Mouse (Mus musculus) mature B cell (primary cell): ENCODE results near the gene Ktn1.

ENCODE experiments used
- in situ Hi-C: fragments of 300-500 bp; cut with MboI; formaldehyde crosslinking; loops from 2 replicates; pipeline ENCODE4 v1.14.3; 2019

Ktn1 gene

GRCm38 (mm10) chr14:47756411-47757065 lies 108.3 kb downstream of the Ktn1 start:
- in situ Hi-C loops: no loop called here

DNA sequence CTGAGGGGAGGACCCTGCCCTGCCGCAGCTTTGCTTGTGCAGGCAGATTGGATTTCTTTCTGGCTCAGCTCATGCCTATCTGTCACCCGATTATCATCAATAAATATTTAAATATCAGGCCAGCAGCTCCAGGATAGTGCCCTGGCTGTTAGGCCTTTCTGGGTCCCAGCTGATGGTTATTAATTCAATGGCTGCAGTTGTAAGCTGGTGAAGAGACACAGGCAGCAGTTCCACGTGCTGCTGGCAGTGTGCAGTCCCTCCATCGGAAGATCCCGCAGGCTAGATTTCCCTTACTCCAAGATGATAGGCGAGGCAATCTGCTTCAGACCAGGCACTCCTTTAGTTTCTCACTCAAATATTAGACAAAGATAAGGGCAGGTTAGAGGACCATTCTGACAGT lies 116.9 kb downstream of the Ktn1 start:
- in situ Hi-C loops: no loop called here

DNA sequence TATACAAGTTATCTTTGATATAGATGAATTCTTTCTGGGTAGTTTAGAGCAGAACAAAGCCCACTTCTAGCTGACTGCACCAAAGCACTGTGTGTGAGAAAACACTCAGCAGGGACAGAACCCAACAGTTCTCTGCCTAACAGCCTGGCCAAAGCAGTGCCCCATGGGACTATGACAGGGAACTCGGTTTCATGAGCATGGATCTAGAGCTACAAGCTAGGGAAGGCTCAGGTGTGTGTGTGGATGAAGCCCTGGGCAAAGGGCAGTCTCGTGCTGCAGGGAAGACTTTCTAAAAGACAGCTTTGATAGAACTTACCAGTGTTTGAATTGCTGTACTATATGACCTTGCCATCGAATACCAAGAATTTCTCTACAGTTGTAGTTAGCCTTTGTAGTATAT lies 117.5 kb downstream of the Ktn1 start:
- in situ Hi-C loops: no loop called here

DNA sequence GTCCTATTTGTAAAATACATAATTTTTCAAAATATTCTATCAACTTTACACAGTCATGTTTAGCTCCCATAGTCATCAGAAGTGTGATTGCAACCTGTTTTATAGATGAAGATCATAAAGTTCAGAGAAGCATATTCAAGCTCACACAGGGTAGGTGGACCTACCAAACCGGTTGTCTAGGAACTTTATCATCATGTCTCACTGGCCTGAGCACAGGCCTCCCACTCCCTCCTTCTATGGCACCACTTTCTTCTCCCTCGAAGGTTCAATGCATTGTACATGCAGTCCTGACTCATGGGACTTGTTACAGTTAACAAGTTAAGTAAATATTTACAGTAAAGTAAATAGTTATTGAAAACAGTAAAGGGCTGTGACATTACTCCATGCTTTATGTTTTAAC lies 118.1 kb downstream of the Ktn1 start:
- in situ Hi-C loops: no loop called here

DNA sequence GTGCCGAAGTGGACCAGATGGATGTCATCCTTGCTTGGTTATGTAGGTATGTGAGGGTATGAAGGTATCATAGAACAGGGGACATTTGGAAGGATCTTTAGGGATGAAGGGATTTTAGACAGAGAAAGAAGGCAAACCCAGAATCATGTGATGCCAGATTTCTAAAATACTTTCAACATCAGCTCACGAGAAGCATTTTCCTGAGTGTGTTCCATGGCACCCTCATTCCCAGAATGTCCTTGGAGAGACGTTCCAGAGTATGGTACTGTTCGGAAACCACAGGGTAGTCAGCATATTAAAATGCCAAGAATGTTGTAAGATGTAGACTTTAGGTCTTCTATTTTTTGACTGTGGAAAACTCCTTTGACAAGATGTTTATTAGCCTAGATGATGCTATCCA lies 123.2 kb downstream of the Ktn1 start:
- in situ Hi-C loops: no loop called here

GRCm38 (mm10) chr14:47775543-47775942 lies 127.3 kb downstream of the Ktn1 start:
- in situ Hi-C loops: no loop called here

DNA sequence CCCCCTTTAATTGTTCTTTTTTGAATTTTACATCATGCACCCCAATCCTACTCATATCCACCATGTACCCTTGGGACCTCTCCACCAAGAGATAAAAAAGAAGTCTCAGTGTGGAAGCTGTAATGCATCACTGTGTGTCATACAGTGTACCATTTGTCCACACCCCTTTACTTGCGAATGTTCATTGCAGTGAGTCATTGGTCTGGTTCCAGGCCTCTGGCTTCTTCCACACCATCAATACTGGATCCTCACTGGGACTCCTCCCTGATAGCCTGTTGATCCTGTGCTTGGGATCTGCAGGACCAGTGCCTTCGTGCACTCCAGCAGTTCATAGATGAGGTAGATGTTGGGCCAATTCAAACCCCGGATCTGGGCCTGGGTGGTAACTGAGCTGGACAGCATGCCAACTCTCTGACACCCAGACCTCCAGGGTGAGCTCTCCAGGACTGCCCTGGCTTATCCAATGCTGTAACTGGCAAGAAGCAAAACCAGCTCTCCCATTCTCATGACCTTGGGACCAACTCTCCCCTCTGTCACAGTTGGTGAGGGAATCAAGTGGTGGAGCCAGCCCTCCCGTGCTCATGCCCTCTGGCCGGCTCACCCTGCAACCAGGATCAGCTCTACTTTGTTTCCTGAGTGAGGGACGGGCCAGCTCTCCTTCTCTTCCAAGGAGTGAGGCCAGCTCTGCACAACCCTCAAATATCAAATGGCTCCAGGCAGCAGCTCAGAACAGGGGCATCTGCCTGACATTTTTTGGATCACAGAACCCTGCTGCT lies 128.2 kb downstream of the Ktn1 start:
- in situ Hi-C loops: no loop called here

DNA sequence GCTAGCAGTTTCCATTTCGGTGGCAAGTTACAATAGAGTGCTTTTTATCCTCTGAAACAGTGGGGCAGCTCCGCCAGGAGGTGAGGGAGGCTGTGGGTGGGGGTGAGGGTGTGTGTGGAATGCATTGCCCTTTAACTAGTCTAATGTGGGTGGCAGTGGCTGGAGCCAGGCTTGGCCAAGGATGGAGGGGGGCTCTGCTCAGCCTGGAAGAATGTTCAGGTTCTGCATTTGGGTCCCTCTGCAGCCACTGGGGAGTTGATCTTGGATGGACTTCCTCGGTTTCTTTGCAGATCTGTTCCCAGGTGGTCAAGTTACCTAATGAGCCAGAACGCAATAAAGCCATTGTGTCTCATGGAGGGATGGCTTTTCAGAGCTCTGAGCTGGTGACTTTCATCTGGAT lies 137.9 kb downstream of the Ktn1 start:
- in situ Hi-C loops: no loop called here
